Mouse (Mus musculus) hindbrain, embryonic 10.5 days (tissue): Measurements from ENCODE around the gene Gsc2. TPM values are rescaled to one million over a fixed set of nuclear protein-coding genes. Genes with fewer than 3 reads are reported as not detected.
A peak's percentile ranks its signal among the peaks of the same experiment; 100 is the strongest.

Experiments used
- DNase-seq: peaks from one replicate; pipeline ENCODE4 v3.0.0-alpha.2; 2017; ENCODE audit warnings: low spot score
- H3K27ac ChIP-seq: fragments of 300-500 bp; sonication (generic); 2 replicates; pipeline ENCODE4 v1.5.1; 2016; ENCODE audit warnings: mild to moderate bottlenecking, moderate library complexity
- H3K27me3 ChIP-seq: fragments of 300-500 bp; sonication (generic); 2 replicates; pipeline ENCODE4 v1.6.1; 2016; ENCODE audit warnings: mild to moderate bottlenecking; ENCODE audit not compliant: poor library complexity, insufficient read depth, severe bottlenecking
- H3K36me3 ChIP-seq: fragments of 300-500 bp; sonication (generic); 2 replicates; pipeline ENCODE4 v1.6.1; 2016; ENCODE audit warnings: mild to moderate bottlenecking, moderate library complexity
- H3K4me1 ChIP-seq: fragments of 300-500 bp; sonication (generic); replicated peaks from 2 replicates; pipeline ENCODE4 v1.6.1; 2016; ENCODE audit warnings: mild to moderate bottlenecking
- H3K4me3 ChIP-seq: fragments of 300-500 bp; sonication (generic); 2 replicates; pipeline ENCODE4 v1.5.1; 2016; ENCODE audit warnings: mild to moderate bottlenecking, moderate library complexity
- H3K9me3 ChIP-seq: fragments of 300-500 bp; sonication (generic); 2 replicates; pipeline ENCODE4 v1.6.1; 2016; ENCODE audit warnings: mild to moderate bottlenecking, moderate library complexity
- WGBS: fragments of 180-500 bp; shearing (Covaris S2); methylation state at CpG from one replicate; pipeline ENCODE4 v1.1.7; 2016; 5-methylcytosine and 5-hydroxymethylcytosine counted together
- polyA plus RNA-seq: library from polyadenylated mRNA; unstranded; fragments of >200 nt; fragmentation: Nextera tagmentation; extraction: Ambion mirVana; gene quantifications from 2 replicates; pipeline ENCODE4 v1.2.1, GENCODE M21; 2016

Gene Gsc2
- polyA plus RNA-seq, 1 experiment from 2014 or later = 0.17 TPM

DNA sequence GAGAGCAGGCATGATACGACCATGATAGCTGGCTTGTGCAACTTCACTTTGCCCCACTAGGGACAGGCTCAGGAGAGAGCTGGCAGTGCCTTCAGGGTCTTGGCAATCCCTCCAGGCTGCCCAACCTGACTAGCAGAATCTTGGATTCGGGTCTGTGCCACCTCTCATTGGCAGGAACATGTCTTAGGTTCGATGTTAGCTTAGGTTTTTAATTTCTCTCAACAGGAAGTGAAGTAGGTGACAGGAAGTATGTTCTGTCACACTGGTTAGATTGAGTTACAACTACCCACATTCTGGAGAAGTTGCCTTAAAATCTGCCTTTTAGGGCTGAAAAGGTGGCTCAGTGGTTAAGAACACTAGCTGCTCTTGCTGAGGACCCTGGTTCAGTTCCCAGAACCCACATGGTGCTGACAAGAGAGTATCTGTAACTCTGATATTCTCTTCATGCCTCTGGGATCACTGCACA, 19.6 kb upstream of the Gsc2 start:
- Histone ChIP-seq H3K36me3 (no peaks in the 10 kb centered on the region), H3K27me3 (peaks cover 18% of the 10 kb centered on the region), H3K4me3 (no peak overlapping the region), H3K9me3 (no peaks in the 10 kb centered on the region), H3K27ac (no peak overlapping the region), H3K4me1 (peaks cover 6% of the 10 kb centered on the region; the same call in 1 of the 2 replicates)
- 68% methylated on average over 3 of the region's 3 CpGs for WGBS
- DNase-seq = no peak

DNA sequence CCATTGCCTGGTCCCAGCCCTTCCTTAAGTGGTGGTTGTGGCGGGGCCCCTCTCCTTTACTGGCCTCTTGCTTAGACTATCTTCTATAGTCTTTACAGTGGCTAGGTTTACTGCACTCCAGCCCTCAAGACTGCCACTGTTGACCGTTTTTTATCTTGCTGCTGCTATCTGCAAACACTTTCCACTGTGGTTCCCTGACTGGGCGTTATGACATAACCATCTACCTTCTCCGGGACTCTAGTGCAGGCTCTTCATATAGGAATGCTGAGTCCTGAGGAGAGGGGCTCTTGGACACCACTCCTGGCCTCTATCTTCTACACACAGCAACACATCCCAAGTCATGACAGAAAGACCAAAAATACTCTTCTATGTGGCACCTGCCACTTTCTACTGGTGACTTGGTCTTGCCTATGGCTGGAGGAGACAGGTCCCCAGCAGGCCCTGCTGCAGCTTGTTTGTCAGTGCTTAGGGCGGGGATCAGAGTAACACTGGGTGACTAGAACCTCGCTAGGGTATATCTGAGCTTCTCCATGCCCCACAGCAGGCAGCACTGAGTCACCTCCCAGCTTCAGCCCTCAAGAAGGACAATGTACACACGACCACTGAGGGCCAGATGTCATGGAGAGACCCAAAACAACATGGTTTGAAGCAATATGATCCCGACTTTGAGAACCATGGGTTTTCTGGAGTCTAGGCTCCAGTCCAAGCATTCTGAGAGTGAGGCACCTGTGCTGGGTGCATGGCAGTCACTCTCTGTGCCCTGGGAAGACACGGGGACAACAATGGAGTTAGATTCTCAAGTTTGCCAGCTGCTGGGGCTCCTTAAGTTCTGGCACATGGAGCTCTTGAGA, 19.0 kb upstream of the Gsc2 start:
- H3K27ac ChIP-seq = no peak overlapping the region
- no peak overlapping the region for H3K4me3 ChIP-seq
- H3K4me1 ChIP-seq = peaks cover 7% of the 10 kb centered on the region
- DNase-seq = no peak
- peaks cover 18% of the 10 kb centered on the region for H3K27me3 ChIP-seq
- H3K9me3 ChIP-seq = no peaks in the 10 kb centered on the region
- H3K36me3 ChIP-seq = no peaks in the 10 kb centered on the region
- WGBS = 75% methylated on average over 9 of the region's 9 CpGs

DNA sequence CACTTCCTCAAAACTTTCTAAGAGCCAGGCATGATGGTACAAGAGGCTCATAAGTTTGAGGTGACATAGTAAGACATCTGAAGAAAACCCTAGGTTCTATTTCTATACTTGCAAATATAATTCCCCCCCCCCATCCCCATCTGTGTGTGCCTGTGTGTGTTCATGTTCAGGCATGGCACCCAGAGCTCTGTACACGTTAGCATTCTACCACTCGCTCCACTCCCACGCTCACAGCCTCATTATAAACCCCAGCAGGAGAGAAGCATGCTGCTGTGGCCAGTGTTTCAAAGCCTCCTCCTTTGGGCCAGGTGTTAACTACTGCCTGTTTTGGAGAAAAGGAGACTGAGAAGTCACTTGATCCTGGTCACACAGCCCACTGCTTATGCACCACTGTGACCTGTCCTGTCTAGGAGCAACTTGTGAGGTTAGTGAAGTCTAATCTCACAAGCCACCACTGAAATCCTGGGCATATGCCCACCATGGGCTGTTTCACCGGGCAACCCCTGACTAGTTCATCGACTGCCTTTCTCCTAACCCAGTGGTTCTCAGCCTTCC, 17.1 kb upstream of the Gsc2 start:
- no peak overlapping the region for H3K4me3 ChIP-seq
- no peak overlapping the region for H3K27ac ChIP-seq
- 81% methylated on average over 5 of the region's 5 CpGs for WGBS
- H3K27me3 ChIP-seq = peaks cover 4% of the 10 kb centered on the region; the same call in 1 of the 2 replicates
- H3K9me3 ChIP-seq = no peaks in the 10 kb centered on the region
- H3K4me1 ChIP-seq = peaks cover 24% of the 10 kb centered on the region
- no peaks in the 10 kb centered on the region for H3K36me3 ChIP-seq
- DNase-seq = no peak

DNA sequence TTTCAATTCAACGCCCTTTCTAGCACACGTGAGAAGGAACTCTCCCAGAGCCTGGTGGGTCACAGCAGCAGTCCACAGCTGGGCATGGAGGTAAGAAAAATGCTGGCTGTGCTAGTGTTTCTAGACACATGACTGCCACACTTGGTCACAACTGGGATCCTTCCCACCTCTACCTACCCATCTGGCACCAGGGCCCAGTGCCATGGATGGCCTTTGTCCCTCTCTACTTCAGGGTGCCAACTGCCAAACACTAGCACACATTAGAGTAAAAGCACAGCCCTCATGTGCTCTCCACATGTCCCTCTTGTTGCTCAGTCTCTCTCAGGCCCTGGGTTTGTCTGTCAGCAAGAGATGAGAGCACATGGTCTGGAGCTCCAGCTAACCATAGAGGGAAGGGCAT, 14.8 kb upstream of the Gsc2 start:
- Histone ChIP-seq H3K36me3 (peaks cover 21% of the 10 kb centered on the region), H3K4me1 (peaks cover 34% of the 10 kb centered on the region), H3K27me3 (no peaks in the 10 kb centered on the region; the same call in 1 of the 2 replicates), H3K4me3 (no peak overlapping the region), H3K27ac (no peak overlapping the region), H3K9me3 (no peaks in the 10 kb centered on the region)
- WGBS = 60% methylated on average over 2 of the region's 2 CpGs
- no peak for DNase-seq

DNA sequence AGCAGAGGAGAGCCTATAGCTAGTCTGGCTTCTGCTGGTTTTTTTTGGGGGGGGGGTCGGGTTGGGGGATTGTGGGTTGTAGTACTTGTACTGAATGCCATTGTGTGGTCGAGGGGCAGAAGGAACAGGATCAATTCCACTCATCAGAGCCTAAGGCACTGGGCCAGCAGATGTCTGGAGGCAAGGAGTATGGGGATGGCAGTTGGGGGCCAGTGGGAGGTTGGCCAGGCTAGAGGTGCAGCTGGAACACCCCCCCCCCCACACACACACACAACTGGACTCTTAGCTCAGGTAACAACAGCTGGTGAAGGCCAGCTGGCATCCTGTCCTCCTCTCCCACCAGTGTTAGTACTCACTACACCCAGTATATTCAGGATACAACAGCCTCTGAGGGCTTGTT, 14.4 kb upstream of the Gsc2 start:
- Histone ChIP-seq H3K4me1 (peaks cover 35% of the 10 kb centered on the region), H3K27me3 (no peaks in the 10 kb centered on the region; the same call in 1 of the 2 replicates), H3K27ac (peak overlapping the region; percentile 91), H3K4me3 (peak overlapping the region; percentile 94; the same call in 1 of the 2 replicates), H3K9me3 (no peaks in the 10 kb centered on the region), H3K36me3 (peaks cover 25% of the 10 kb centered on the region)
- DNase-seq = no peak
- 13% methylated on average over 2 of the region's 2 CpGs for WGBS

DNA sequence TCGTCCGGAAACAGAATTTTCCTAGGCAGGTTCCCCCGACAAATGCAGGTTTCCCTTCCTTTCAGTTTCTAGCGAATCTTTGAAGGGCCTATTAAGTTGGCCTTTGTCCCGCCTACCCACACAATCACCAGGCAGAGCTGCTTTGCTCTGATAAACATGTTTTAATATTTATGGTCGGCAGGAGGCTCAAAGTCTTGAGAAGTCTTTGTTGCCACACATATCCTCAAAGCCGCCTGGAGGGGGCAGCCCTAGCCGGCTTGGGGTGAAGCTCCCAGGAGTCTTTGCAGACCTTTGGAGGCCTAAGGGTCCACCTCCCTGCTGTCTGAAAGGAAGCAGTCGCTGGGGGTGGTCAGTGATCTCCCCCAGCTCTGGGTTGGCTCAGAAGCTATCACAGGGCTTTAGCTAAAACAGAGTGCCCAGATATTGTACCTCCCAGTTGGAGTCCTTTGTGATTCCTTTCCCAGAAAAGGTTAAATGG, 13.8 kb upstream of the Gsc2 start:
- Histone ChIP-seq H3K27me3 (no peaks in the 10 kb centered on the region; the same call in 1 of the 2 replicates), H3K4me1 (peaks cover 35% of the 10 kb centered on the region), H3K36me3 (peaks cover 25% of the 10 kb centered on the region), H3K9me3 (no peaks in the 10 kb centered on the region), H3K27ac (peak overlapping the region; percentile 91), H3K4me3 (peak overlapping the region; percentile 94)
- under 1% methylated on average over 9 of the region's 9 CpGs for WGBS
- DNase-seq = peak; percentile 80

DNA sequence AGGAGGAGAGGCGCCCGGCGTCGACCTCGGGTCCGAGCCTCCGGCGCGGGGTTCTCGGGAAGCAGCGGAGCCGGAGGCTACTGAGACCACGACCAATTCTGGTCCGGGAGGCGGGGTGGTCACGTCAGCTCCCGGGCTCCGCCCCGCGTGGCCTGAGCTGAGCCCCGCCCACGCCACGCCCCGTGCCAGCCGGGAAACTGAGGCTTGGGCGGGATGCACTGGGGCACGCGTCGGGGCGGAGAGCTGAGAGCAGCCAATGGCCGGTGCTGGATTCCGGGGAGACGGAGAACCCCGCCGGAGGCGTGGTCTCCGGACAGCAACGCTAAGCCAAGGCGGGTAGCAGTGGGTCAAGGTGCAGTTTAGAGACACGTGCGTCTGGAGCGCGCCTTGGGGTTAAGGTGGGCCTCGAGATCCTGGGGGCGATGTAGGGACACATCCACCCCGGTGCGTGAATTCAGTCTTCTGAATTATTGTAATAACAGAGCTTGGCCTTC, 13.3 kb upstream of the Gsc2 start, which contains the start of gene Slc25a1:
Gene Slc25a1, minus strand, starts transcription at position 133 of the 494 bp plus-strand sequence.
- peak within 1 kb of the TSS; percentile 91 for H3K27ac ChIP-seq
- H3K36me3 ChIP-seq = peaks cover 25% of the 10 kb centered on the region
- peak; percentile 89 for DNase-seq
- no peaks in the 10 kb centered on the region for H3K9me3 ChIP-seq
- peaks cover 37% of the 10 kb centered on the region for H3K4me1 ChIP-seq
- H3K4me3 ChIP-seq = peak within 1 kb of the TSS; percentile 94
- WGBS = under 1% methylated on average over 47 of the region's 47 CpGs
- H3K27me3 ChIP-seq = no peaks in the 10 kb centered on the region; the same call in 1 of the 2 replicates

DNA sequence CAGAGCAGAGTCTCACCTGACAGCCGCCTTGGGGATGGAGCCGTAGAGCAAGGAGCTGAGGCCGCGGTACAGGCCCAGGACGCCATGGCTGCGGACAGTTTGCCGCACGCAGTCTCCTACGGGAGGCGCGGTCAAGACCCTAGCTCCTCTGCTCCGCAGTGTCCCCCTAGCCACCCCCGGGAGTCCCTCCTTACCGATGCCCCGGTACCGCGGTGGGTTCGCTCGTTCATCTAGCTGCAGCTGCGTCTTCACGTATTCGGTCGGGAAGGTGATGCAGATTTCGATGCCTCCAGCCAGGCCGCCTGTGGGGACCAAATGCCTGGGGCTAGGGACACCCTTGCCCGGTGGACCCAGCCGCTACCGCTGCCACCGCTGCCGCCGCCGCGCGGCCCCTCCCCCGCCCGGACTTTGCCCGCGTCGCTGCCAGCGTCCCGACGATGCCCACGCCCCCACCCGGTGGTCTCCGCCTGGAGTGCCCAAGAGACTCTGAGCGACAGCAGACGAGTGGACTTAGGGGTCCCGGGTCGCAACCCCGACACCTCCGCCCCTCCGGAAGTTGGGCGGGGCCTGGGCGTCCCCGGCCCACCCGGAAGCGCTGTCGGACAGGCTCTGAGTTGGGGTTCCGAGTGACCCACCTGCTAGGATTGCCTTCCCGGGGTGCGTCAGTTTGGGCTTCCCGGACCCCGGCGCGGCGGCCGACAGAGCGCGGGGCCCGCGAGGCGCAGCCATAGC, 12.7 kb upstream of the Gsc2 start:
- H3K4me1 ChIP-seq = peaks cover 43% of the 10 kb centered on the region
- no peaks in the 10 kb centered on the region for H3K9me3 ChIP-seq
- peak overlapping the region; percentile 91 for H3K27ac ChIP-seq
- WGBS = under 1% methylated on average over 72 of the region's 72 CpGs
- DNase-seq = no peak
- peak overlapping the region; percentile 94 for H3K4me3 ChIP-seq
- H3K27me3 ChIP-seq = no peaks in the 10 kb centered on the region
- H3K36me3 ChIP-seq = peaks cover 25% of the 10 kb centered on the region

DNA sequence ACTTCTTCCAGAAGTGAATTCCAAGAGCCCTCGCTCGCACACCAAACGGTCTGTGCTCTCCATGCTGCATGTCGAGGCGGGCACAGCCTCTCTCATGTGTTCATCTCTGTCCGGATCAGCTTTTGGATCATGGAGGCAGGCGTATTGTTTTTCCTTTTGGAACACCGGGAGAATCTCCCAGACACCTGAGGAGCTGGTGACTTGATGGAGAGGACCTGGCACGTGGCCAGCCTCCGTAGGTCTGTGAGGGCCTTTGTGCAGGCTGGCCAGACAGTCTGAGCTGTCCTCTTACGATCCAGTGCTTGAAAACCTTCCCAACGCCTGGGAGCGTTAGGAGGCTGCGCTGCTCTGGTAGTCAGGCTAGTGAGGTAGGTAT, 7.3 kb upstream of the Gsc2 start:
- no peak for DNase-seq
- Histone ChIP-seq H3K27me3 (peaks cover 40% of the 10 kb centered on the region), H3K9me3 (no peaks in the 10 kb centered on the region), H3K27ac (peak overlapping the region; percentile 91), H3K4me3 (peak overlapping the region; percentile 87), H3K36me3 (peaks cover 25% of the 10 kb centered on the region), H3K4me1 (peaks cover 43% of the 10 kb centered on the region)
- under 1% methylated on average over 14 of the region's 14 CpGs for WGBS

DNA sequence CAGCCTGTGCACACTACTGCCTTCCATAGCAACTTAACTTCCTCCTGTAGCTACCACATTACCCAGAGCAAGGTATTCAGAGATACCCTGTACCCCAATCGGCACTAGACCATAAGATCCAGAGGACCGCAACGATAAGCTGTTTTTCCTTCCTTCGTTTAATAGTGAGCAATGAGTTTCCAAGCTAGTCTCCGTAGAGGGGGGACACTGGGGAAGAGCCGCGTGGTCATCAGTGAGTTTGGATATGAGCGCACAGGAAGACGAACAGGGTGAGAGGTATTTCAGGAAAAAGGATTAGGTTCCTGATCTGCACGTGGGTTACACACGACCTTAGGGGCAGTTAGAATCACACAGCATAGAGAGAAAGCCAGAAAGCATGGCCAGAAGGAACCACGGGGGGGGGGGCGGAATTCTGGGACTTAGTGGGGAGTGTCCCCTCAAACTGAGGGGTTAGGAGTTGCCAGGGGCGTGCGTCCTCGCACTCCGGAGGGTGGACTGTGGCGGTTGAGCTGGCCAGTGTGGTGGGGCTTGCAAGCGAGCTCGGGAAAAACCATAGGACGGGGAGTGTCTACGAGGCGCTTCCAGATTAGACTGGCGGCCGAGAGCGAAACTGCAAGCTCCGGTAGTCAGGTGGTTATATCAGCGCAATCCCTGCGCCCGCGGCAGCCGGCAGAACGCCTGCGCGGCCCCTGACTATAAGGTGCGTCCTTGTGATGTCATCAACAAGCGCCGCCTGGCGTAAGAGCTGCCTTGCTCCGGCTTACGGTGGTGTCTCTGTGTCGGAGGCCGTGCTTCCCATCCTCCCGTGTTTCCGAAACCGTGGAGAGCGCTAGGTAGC, 6.7 kb upstream of the Gsc2 start:
- Histone ChIP-seq H3K27ac (peak overlapping the region; percentile 91), H3K9me3 (no peaks in the 10 kb centered on the region), H3K36me3 (peaks cover 24% of the 10 kb centered on the region), H3K27me3 (peaks cover 46% of the 10 kb centered on the region), H3K4me1 (peaks cover 37% of the 10 kb centered on the region), H3K4me3 (peak overlapping the region; percentile 87)
- WGBS = 3% methylated on average over 47 of the region's 47 CpGs
- peak; percentile 97 for DNase-seq

DNA sequence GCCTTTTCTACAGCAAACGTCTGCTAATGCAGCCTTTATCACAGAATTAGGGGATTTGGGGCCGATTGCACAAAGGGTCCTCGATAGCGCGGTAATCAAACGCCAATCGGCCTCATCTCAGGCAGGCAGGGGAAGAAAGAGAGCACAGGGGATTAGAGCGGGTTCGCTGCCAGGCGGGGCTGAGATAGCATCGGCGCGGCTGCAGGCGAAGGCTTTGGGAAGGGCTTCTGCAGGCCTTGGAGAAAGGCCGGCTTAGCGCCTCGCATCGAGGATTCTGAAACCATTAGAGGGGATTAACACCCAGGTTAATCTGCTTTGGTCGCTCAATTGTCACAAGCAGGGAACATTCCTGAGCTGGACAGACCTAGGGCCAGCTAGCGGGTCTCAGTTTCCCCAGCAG, 5.7 kb upstream of the Gsc2 start:
- Histone ChIP-seq H3K4me3 (peak overlapping the region; percentile 87), H3K36me3 (peaks cover 14% of the 10 kb centered on the region), H3K27ac (peak overlapping the region; percentile 91), H3K9me3 (no peaks in the 10 kb centered on the region), H3K4me1 (peaks cover 33% of the 10 kb centered on the region), H3K27me3 (peaks cover 55% of the 10 kb centered on the region)
- WGBS = 9% methylated on average over 20 of the region's 20 CpGs
- DNase-seq = peak; percentile 37
